Mouse (Mus musculus) small intestine, adult 2 months (tissue): Measurements from ENCODE around the gene Pcsk4.

Experiments
- CTCF ChIP-seq: fragments of 200-500 bp; IDR thresholded peaks from 2 replicates; pipeline ENCODE4 v1.5.1; 2012; ENCODE audit warnings: low read depth, mild to moderate bottlenecking, control low read depth, inconsistent platforms, low read length, moderate library complexity, mixed read lengths; ENCODE audit not compliant: insufficient replicate concordance, insufficient read length; ENCODE audit errors: extremely low read depth
- POLR2A ChIP-seq: fragments of 200-500 bp; IDR thresholded peaks from 2 replicates; pipeline ENCODE4 v1.6.1; 2012; ENCODE audit warnings: low read depth, mild to moderate bottlenecking, control low read depth, inconsistent platforms, low read length, moderate library complexity

DNA sequence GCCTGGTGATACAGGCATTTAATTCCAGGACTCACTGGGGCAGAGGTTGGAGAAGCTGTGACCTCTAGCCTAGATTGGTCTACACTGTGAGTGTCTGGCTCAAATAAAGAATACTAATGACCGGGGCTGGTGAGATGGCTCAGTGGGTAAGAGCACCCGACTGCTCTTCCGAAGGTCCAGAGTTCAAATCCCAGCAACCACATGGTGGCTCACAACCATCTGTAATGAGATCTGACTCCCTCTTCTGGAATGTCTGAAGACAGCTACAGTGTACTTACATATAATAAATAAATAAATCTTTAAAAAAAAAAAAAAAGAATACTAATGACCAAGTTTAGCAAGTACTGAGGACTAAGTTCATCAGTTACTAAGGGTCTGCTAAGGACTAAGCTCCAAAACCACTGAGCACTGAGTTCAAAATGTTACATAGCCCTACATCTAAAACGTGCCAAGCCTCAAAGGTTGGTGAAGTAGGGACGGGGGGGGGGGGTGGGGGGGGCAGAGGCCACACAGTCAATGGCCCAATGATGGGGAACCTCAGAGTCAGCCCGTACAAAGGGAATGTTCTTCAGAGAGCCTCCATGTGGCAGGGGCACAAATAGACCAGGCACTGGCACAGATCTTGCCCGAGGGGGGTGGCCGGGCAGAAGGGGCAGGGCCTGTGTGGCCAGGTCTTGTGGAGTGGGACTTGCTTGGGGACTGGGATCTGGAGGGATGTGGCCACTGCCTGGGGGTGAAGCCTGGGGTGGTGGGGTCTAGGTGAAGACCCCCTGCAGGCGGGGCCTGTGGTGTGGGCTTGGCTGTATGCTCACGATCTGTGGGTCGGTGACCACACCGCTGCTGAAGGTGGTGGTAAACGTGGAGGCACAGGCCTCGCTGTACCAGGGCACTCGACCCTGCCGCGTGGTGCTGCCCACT is 4.9 kb downstream of the Pcsk4 start:
- TF ChIP-seq CTCF: no peak
- TF ChIP-seq POLR2A: no peak
